Mouse (Mus musculus): Measurements from ENCODE around the gene Spred3.

- TF ChIP-seq CTCF (IDR thresholded peaks at IDR 0.05; ENCODE audit: borderline replicate concordance, extremely low read depth, insufficient read depth, insufficient read length) (no peak), POLR2A (IDR thresholded peaks at IDR 0.05; ENCODE audit: borderline replicate concordance, extremely low read depth, insufficient read depth, insufficient read length, poor library complexity, severe bottlenecking) (no peak)
These were observed 60.9 kb downstream of the Spred3 start for GRCm38 (mm10) chr7:29108992-29109955.

Data from brain, embryonic 14.5 days (tissue).